Mouse (Mus musculus): Measurements from ENCODE around the gene Kremen1.

- no peak for TF ChIP-seq CTCF (IDR thresholded peaks at IDR 0.05; ENCODE audit: insufficient read depth, low read length)
- TF ChIP-seq POLR2A (IDR thresholded peaks at IDR 0.05; ENCODE audit: borderline replicate concordance, extremely low read depth, low read depth, low read length): no peak
Measured at GRCm38 (mm10) chr11:5197068-5197467, 64.3 kb downstream of the Kremen1 start.

All from lung, adult 2 months (tissue).